Mouse (Mus musculus) intestine, embryonic 16.5 days (tissue): Measurements from ENCODE around the gene Thada. TPM values are rescaled to one million over a fixed set of nuclear protein-coding genes. Genes with fewer than 3 reads are reported as not detected.
A peak's percentile ranks its signal among the peaks of the same experiment; 100 is the strongest.

Experiments used
- ATAC-seq: fragments of 200-750 bp; cut with Nextera tagmentation; 2 replicates; pipeline ENCODE4 v1.8.0; 2017; ENCODE audit warnings: moderate TSS enrichment, moderate library complexity
- H3K27ac ChIP-seq: fragments of 300-500 bp; sonication (generic); 2 replicates; pipeline ENCODE4 v1.5.1; 2014; ENCODE audit warnings: mild to moderate bottlenecking, low read length
- H3K27me3 ChIP-seq: fragments of 300-500 bp; sonication (generic); replicated peaks from 2 replicates; pipeline ENCODE4 v1.6.1; 2014; ENCODE audit warnings: low read length, control low read depth, mixed read lengths; ENCODE audit not compliant: control insufficient read depth, insufficient read depth
- H3K36me3 ChIP-seq: fragments of 300-500 bp; sonication (generic); 2 replicates; pipeline ENCODE4 v1.6.1; 2014; ENCODE audit warnings: low read length, control low read depth; ENCODE audit not compliant: control insufficient read depth, insufficient read depth
- H3K4me1 ChIP-seq: fragments of 300-500 bp; sonication (generic); 2 replicates; pipeline ENCODE4 v1.6.1; 2014; ENCODE audit warnings: low read length, control low read depth, mixed read lengths; ENCODE audit not compliant: control insufficient read depth, insufficient read depth
- H3K4me2 ChIP-seq: fragments of 300-500 bp; sonication (generic); 2 replicates; pipeline ENCODE4 v1.6.1; 2014; ENCODE audit warnings: low read depth, low read length, control low read depth
- H3K4me3 ChIP-seq: fragments of 300-500 bp; sonication (generic); 2 replicates; pipeline ENCODE4 v1.5.1; 2014; ENCODE audit warnings: mild to moderate bottlenecking, low read length
- H3K9ac ChIP-seq: fragments of 300-500 bp; sonication (generic); 2 replicates; pipeline ENCODE4 v1.6.1; 2014; ENCODE audit warnings: low read depth, low read length
- H3K9me3 ChIP-seq: fragments of 300-500 bp; sonication (generic); 2 replicates; pipeline ENCODE4 v1.6.1; 2016; ENCODE audit warnings: low read length, control low read depth; ENCODE audit not compliant: control insufficient read depth
- WGBS: fragments of 180-500 bp; shearing (Covaris S2); extraction: QIAGEN DNeasy Blood & Tissue Kit; methylation state at CpG from one replicate; pipeline ENCODE4 v1.1.7; 2014; 5-methylcytosine and 5-hydroxymethylcytosine counted together
- polyA plus RNA-seq: library from polyadenylated mRNA; unstranded; fragments of >200 nt; fragmentation: Nextera tagmentation; extraction: Ambion mirVana; gene quantifications from 2 replicates; pipeline ENCODE4 v1.2.1, GENCODE M21; 2015

The Thada gene
- polyA plus RNA-seq, 1 experiment from 2014 or later, result 5.3 TPM

GRCm38 (mm10) chr17:84183291-84183781, 282.7 kb downstream of the Thada start:
- H3K4me3 ChIP-seq, result peak overlapping the region; percentile 45
- H3K4me1 ChIP-seq, result peaks cover 43% of the 10 kb centered on the region
- 3% methylated on average over 12 of the region's 12 CpGs for WGBS
- H3K27me3 ChIP-seq, result no peaks in the 10 kb centered on the region
- peak overlapping the region; percentile 94 for H3K27ac ChIP-seq
- H3K9ac ChIP-seq, result peak overlapping the region; percentile 71
- H3K9me3 ChIP-seq, result no peaks in the 10 kb centered on the region
- peak overlapping the region; percentile 67 for H3K4me2 ChIP-seq
- H3K36me3 ChIP-seq, result no peaks in the 10 kb centered on the region
- ATAC-seq, result peak; percentile 10

- Histone ChIP-seq H3K4me1 (peaks cover 45% of the 10 kb centered on the region), H3K4me3 (peak overlapping the region; percentile 45), H3K9me3 (no peaks in the 10 kb centered on the region), H3K9ac (peak overlapping the region; percentile 71), H3K4me2 (peak overlapping the region; percentile 67), H3K36me3 (no peaks in the 10 kb centered on the region), H3K27me3 (no peaks in the 10 kb centered on the region), H3K27ac (peak overlapping the region; percentile 94)
- no peak for ATAC-seq
- WGBS, result 18% methylated on average over 16 of the region's 16 CpGs
Measured at GRCm38 (mm10) chr17:84182311-84183271, 283.4 kb downstream of the Thada start.

- Histone ChIP-seq H3K9ac (peak overlapping the region; percentile 50; the same call in 1 of the 2 replicates), H3K27ac (peak overlapping the region; percentile 94), H3K9me3 (no peaks in the 10 kb centered on the region), H3K27me3 (no peaks in the 10 kb centered on the region), H3K36me3 (no peaks in the 10 kb centered on the region), H3K4me1 (peaks cover 48% of the 10 kb centered on the region), H3K4me2 (peak overlapping the region; percentile 30; the same call in 1 of the 2 replicates), H3K4me3 (no peak overlapping the region)
- no peak for ATAC-seq
- WGBS, result 56% methylated on average over 18 of the region's 18 CpGs
Measured at GRCm38 (mm10) chr17:84181502-84182310, 284.3 kb downstream of the Thada start.

DNA sequence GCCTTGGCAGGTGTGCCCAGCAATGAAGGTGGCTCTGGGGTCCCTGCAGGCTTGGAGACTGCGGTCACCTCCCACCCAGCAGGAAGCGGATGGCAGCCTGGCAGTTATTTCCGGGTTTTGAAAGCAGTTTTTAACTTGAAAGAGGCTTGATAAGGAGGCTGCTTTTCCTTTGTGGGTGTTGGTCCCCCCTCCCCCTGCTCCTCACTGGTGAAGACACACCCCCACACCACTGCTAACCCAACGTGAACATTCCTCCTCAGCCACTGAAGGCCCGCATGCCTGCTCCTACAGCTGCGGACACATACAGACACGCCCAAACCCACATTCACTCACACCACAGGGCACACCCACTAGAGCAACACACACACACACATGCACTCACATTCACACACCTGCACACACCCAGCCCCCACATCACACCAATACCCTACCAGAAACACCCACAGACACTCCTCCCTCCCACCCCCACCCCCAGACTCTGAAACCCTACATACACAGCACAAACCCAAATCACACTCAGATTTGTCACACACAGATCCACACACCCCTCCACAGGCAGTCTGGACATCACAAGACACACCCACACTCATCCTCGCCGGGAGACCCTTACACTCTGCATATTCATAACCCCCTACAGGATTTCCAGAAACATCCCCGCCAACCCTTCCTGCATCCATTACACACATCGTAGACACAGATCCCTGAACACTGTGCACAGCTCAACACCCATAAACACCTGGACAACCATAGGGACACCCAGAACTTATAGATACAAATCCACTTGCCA, 285.1 kb downstream of the Thada start:
- H3K9ac ChIP-seq, result peak overlapping the region; percentile 50; the same call in 1 of the 2 replicates
- ATAC-seq, result peak; percentile 54
- peaks cover 53% of the 10 kb centered on the region for H3K4me1 ChIP-seq
- H3K4me2 ChIP-seq, result peak overlapping the region; percentile 30
- no peaks in the 10 kb centered on the region for H3K27me3 ChIP-seq
- peak overlapping the region; percentile 94 for H3K27ac ChIP-seq
- H3K36me3 ChIP-seq, result no peaks in the 10 kb centered on the region
- H3K4me3 ChIP-seq, result peak overlapping the region; percentile 5; the same call in 1 of the 2 replicates
- no peaks in the 10 kb centered on the region for H3K9me3 ChIP-seq
- 23% methylated on average over 11 of the region's 11 CpGs for WGBS

GRCm38 (mm10) chr17:84179973-84180365, 286.0 kb downstream of the Thada start:
- H3K9ac ChIP-seq, result peak overlapping the region; percentile 50; the same call in 1 of the 2 replicates
- 57% methylated on average over 4 of the region's 4 CpGs for WGBS
- ATAC-seq, result no peak
- no peaks in the 10 kb centered on the region for H3K27me3 ChIP-seq
- peaks cover 54% of the 10 kb centered on the region for H3K4me1 ChIP-seq
- no peak overlapping the region for H3K4me2 ChIP-seq
- H3K27ac ChIP-seq, result peak overlapping the region; percentile 94
- no peak overlapping the region for H3K4me3 ChIP-seq
- peaks cover 7% of the 10 kb centered on the region; the same call in 1 of the 2 replicates for H3K9me3 ChIP-seq
- 0 out of 2 replicates have a peak, but pooled peaks cover 3% of the 10 kb centered on the region for H3K36me3 ChIP-seq

DNA sequence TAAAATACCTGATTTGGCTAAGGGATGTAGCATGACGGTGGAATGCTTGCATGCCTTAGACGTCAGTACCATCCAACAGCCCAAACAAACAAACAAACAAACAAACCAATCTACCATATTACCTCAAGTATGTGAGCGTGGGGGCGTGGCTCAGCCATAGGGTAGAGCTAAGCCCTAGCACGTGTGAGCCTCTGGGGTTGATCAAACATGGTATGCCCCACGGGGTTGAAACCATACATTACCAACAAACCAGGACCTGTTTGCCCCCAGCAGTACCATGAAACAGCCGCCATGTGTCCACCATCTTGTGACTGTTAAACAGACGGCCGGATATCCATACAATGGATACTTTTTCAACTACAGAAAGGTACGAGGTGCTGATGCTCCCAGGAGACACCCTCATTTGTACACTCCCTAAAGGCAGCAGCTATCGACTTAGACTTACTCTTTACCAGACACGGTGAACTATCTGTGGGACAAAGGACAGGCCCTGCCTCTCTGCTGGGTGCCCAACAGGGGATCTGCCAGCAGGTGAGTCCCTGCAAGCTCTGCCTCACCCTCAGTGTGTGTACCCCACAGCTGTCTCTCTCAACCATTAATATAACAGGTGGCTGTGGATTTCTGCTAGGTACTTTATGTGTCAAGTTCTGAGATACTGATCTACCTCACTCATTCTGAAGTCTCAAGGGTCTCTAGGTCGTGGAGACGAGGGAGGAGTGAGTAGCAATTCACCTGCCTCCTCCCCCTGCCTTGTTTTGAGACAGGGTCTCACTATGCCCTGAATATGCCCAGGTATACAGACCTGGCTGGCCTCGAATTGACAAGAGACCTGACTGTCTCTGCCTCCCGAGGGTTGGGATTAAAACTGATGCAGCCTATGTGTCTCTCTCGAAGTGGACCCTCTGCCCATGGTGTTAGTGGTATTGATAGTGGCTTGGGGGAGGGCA, 286.7 kb downstream of the Thada start:
- no peaks in the 10 kb centered on the region for H3K27me3 ChIP-seq
- no peak overlapping the region for H3K9ac ChIP-seq
- no peak overlapping the region for H3K4me3 ChIP-seq
- ATAC-seq, result no peak
- H3K4me1 ChIP-seq, result peaks cover 54% of the 10 kb centered on the region
- 0 out of 2 replicates have a peak, but pooled peaks cover 3% of the 10 kb centered on the region for H3K36me3 ChIP-seq
- H3K9me3 ChIP-seq, result peaks cover 7% of the 10 kb centered on the region; the same call in 1 of the 2 replicates
- H3K27ac ChIP-seq, result peak overlapping the region; percentile 94
- H3K4me2 ChIP-seq, result no peak overlapping the region
- whole genome bisulfite sequencing, result 86% methylated on average over 17 of the region's 17 CpGs

DNA sequence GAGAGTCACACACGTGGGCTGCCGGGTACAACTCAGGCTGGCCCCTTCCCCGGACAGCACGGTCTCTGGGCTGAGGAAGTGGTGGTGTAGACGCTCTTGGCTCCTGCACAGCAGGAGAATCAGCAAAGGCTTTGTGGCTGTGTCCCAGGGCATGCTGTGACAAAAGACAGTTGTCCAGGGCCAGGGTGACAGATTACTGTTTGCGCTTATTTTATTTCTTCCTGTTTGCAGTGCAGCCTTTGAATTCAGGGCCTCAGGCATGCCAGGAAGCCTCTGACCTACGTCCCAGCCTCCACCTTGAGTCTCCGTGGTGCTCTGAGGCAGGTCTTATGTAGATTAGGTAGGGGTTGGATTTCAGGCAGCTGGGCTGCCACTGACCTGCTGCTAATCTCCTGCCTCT, 288.5 kb downstream of the Thada start:
- no peak overlapping the region for H3K27ac ChIP-seq
- 35% methylated on average over 8 of the region's 8 CpGs for WGBS
- no peak for ATAC-seq
- 0 out of 2 replicates have a peak, but pooled peaks cover 3% of the 10 kb centered on the region for H3K36me3 ChIP-seq
- no peak overlapping the region for H3K9ac ChIP-seq
- H3K9me3 ChIP-seq, result peaks cover 7% of the 10 kb centered on the region; the same call in 1 of the 2 replicates
- H3K4me1 ChIP-seq, result peaks cover 42% of the 10 kb centered on the region
- H3K4me3 ChIP-seq, result no peak overlapping the region
- H3K4me2 ChIP-seq, result no peak overlapping the region
- no peaks in the 10 kb centered on the region for H3K27me3 ChIP-seq

GRCm38 (mm10) chr17:84176446-84176845, 289.6 kb downstream of the Thada start:
- no peak for ATAC-seq
- WGBS, result 86% methylated on average over 7 of the region's 7 CpGs
- no peak overlapping the region for H3K27ac ChIP-seq
- H3K4me2 ChIP-seq, result no peak overlapping the region
- peaks cover 7% of the 10 kb centered on the region; the same call in 1 of the 2 replicates for H3K9me3 ChIP-seq
- no peak overlapping the region for H3K9ac ChIP-seq
- H3K4me3 ChIP-seq, result no peak overlapping the region
- H3K27me3 ChIP-seq, result no peaks in the 10 kb centered on the region
- H3K36me3 ChIP-seq, result 0 out of 2 replicates have a peak, but pooled peaks cover 3% of the 10 kb centered on the region
- H3K4me1 ChIP-seq, result peaks cover 32% of the 10 kb centered on the region
